Mouse (Mus musculus): ENCODE data around the gene Dst. TPM values are rescaled to one million over a fixed set of nuclear protein-coding genes. Genes with fewer than 3 reads are reported as not detected.

Gene Dst
- polyA plus RNA-seq, 1 experiment from 2014 or later, result 29.4 TPM

DNA sequence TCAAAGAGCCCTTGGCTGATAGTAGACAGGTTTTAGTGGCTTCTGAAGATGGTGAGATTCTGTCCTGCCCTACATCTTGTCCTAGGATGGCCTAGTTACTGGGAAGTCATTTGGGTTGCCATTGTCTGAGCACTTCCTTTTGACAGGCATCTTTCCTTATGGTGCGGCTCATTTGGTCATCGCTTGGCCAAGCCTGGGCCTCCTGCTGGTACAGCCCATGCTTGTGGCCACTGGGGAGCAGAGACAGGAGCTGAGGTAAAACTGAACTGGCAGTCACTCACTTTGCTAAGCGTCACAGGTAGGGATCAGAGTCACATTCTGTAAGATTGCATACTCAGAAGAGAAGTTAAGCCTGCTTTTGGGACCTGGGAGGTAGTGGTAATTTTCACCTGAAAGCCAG lies 24.2 kb downstream of the Dst start:
- Histone ChIP-seq H3K9me3 (replicated peaks) (no peaks in the 10 kb centered on the region), H3K9ac (no peak overlapping the region), H3K27me3 (no peaks in the 10 kb centered on the region), H3K36me3 (ENCODE audit: poor library complexity, severe bottlenecking) (no peaks in the 10 kb centered on the region), H3K4me3 (no peak overlapping the region), H3K27ac (no peak overlapping the region), H3K4me2 (no peak overlapping the region), H3K4me1 (peaks cover 9% of the 10 kb centered on the region; the same call in 1 of the 2 replicates)
- no peak for ATAC-seq
- WGBS, result 87% methylated on average over 3 of the region's 3 CpGs

DNA sequence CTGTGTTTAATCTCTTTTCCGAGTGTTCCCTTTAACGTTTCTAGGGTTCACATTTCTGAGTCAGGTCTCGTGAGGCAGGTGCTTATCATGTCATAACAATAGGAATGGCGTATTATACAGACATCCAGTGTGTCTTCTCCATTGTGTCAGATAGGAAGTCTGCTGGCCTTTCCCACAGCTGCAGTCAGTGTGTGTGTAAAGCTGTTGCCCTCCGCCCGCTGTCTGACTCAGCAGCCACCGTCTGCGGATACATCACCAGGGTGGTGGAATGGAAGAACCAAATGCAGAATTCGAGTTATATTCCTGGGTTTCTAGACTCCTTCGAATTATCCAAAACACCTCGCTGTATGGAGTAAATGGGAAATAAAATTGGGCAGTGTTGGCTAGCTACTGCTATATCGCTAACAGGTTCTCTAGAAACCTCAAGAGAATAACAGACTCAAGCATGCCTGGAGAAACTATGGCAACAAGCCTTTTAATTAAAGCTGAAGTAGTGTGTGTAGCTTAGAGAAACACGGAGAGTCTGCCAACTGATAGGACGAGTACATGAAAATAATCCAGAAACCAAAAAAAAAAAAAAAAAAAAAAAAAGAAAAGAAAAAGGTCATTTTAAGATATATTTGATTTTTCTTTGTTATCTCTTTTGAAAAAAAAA lies 24.9 kb downstream of the Dst start:
- Histone ChIP-seq H3K27me3 (no peaks in the 10 kb centered on the region), H3K9ac (no peak overlapping the region), H3K4me2 (no peak overlapping the region), H3K4me1 (peaks cover 9% of the 10 kb centered on the region; the same call in 1 of the 2 replicates), H3K27ac (no peak overlapping the region), H3K36me3 (ENCODE audit: poor library complexity, severe bottlenecking) (no peaks in the 10 kb centered on the region), H3K9me3 (replicated peaks) (no peaks in the 10 kb centered on the region), H3K4me3 (no peak overlapping the region)
- ATAC-seq, result 0 out of 2 replicates have a peak, but pooled peaks have one; percentile 36
- 65% methylated on average over 14 of the region's 14 CpGs for WGBS

DNA sequence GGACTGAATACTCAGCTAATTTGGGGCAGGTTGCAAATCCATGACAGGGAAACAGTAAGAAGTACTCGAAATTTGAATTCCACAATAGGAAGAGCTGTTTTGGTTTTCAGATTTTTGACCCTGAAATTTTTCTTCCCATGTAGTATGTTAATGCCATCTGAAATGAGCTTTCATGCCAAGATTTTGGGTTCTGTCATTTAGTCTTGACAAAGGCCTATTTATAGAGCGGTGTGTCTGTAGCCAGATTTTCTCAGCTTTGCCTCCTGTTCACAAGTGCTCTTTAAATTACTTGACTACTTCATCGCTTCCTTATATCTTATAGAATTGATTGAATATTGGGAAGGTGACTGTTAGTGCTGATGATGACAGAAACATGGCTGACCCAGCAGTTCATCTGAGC lies 27.9 kb downstream of the Dst start:
- Histone ChIP-seq H3K4me2 (no peak overlapping the region), H3K4me1 (peaks cover 9% of the 10 kb centered on the region; the same call in 1 of the 2 replicates), H3K4me3 (no peak overlapping the region), H3K27ac (no peak overlapping the region), H3K9ac (no peak overlapping the region), H3K36me3 (ENCODE audit: poor library complexity, severe bottlenecking) (no peaks in the 10 kb centered on the region), H3K27me3 (no peaks in the 10 kb centered on the region), H3K9me3 (replicated peaks) (no peaks in the 10 kb centered on the region)
- ATAC-seq, result 0 out of 2 replicates have a peak, but pooled peaks have one; percentile 38
- WGBS, result 85% methylated on average over 3 of the region's 3 CpGs

DNA sequence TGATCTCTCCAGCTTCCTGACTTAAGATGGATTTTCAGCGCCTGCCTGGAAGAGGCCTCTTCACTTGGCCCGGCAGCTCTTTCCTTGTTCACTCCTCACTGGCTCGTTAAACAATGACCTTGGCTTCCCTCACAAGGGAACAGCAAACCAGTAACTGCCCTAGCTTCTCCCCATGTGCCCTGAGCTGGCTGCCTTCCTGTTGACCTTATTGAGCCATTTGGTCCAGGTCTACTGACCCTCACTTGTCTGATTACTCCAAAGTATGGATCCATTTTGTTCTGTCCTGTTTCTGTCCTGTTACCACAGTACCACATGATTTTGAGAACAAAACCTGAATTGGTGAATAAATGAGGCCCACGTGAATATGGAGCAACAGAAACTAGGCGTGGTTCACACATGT lies 31.8 kb downstream of the Dst start:
- Histone ChIP-seq H3K27me3 (no peaks in the 10 kb centered on the region), H3K4me3 (no peak overlapping the region), H3K9me3 (replicated peaks) (no peaks in the 10 kb centered on the region), H3K4me2 (no peak overlapping the region), H3K36me3 (ENCODE audit: poor library complexity, severe bottlenecking) (no peaks in the 10 kb centered on the region), H3K27ac (no peak overlapping the region), H3K4me1 (no peaks in the 10 kb centered on the region), H3K9ac (no peak overlapping the region)
- no peak for ATAC-seq
- 81% methylated on average over 5 of the region's 5 CpGs for WGBS

DNA sequence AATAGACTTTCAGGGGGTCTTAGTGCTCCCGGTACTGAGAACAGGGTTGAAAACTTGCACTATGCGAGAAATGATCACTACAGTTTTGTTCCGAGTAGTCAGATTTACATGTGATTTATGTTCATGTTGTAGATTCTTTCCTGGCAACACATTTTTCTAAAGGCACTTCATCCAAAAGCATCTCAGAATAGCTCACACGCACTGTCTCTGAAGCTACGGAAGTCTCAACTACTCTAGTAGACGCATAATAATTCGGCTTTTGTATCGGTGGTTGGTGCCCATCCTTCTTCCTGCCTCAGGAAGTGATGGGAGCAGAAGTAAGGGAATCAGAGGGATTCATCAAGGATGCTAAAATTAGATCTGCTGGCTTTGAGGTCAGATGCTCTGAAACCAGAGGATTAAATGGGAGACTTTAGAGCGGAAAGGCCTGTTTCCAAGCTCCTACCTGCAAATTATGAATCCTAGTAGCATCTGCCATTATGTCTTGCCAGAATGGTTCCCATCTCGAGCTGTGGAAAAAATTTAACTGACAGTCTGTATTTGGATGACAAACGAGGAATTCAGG lies 32.4 kb downstream of the Dst start:
- no peak overlapping the region for H3K27ac ChIP-seq
- 88% methylated on average over 11 of the region's 11 CpGs for WGBS
- no peak for ATAC-seq
- no peak overlapping the region for H3K4me2 ChIP-seq
- no peaks in the 10 kb centered on the region for H3K27me3 ChIP-seq
- no peaks in the 10 kb centered on the region for H3K36me3 ChIP-seq (ENCODE audit: poor library complexity, severe bottlenecking)
- H3K9me3 ChIP-seq (replicated peaks), result no peaks in the 10 kb centered on the region
- H3K4me3 ChIP-seq, result no peak overlapping the region
- no peak overlapping the region for H3K9ac ChIP-seq
- no peaks in the 10 kb centered on the region for H3K4me1 ChIP-seq

DNA sequence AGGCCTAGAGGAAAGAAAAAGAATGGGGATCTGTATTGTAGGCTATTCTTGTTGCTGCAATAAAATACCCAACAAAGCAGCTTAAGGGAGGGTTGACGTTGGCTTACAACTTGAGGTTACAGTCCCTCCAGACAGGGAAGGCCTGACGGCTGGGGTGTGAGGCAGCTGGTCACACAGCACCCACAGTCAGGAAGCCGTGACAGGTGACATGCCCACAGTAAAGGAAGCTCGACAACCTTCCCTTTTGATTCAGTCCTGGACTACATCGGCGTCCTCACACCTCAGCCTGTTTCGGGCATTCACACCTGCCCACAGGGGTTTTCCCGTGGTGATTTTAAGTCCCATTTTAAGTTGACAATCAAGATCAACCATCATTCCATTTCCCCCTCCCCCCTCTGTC lies 34.6 kb downstream of the Dst start:
- Histone ChIP-seq H3K9ac (no peak overlapping the region), H3K4me1 (no peaks in the 10 kb centered on the region), H3K9me3 (replicated peaks) (no peaks in the 10 kb centered on the region), H3K27ac (no peak overlapping the region), H3K36me3 (ENCODE audit: poor library complexity, severe bottlenecking) (no peaks in the 10 kb centered on the region), H3K4me3 (no peak overlapping the region), H3K27me3 (no peaks in the 10 kb centered on the region), H3K4me2 (no peak overlapping the region)
- ATAC-seq, result no peak
- 89% methylated on average over 8 of the region's 8 CpGs for WGBS

DNA sequence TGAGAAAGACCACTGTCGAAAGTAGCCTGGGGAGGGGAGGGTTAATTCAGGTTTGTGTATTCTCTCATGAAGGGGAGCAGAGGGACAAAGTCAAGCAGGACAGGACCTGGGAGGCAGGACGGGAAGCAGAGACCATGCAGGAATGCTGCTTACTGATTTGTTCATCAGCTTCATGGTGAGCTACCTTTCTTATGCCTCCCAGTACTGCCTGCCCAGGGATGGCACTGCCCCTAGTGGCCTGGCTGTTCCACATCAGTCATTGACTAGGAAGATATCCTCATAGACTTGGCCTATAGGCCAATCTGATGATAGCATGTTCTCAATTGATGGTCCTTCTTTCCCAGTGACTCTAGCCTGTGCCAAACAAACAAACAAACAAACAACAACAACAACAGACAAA lies 35.9 kb downstream of the Dst start:
- 84% methylated on average over 2 of the region's 2 CpGs for WGBS
- no peak overlapping the region for H3K4me2 ChIP-seq
- ATAC-seq, result no peak

DNA sequence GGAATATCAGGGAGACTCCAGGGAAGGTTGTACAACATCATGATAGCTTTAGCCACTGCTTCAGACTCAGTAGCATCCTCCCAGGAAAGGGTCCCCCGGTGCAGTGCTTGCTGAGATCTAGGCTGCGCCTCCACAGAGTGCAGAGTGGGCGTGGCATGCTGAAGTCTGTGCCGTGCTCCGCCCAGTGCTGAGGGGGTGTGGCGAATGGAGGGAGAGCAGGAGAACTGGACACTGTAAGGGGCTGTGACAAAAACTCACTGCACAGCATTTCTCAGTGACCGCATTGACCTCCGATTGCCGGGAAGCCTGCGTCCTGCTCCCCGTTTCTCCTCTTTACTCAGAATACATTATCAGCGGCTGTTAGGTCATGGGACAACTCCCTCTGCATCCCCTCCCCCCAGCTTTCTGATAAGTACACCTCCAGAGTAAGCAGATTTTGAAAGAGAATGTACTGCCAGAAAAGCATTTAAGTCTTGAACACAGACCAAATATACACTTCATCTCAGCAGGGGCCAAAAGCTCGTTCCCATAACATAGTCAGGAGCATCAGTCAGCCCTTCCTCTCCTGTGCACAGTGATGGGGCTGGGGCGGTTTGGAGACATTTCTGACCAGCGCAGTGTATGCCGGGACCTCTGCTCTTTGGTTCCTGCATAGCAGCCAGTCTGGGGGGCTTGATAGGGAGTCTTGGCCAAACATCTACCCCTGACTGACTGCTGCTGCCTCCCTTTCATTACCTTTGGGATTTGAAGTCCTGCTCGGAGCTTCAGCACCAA lies 37.1 kb downstream of the Dst start:
- H3K36me3 ChIP-seq (ENCODE audit: poor library complexity, severe bottlenecking), result no peaks in the 10 kb centered on the region
- H3K4me1 ChIP-seq, result no peaks in the 10 kb centered on the region
- H3K27me3 ChIP-seq, result no peaks in the 10 kb centered on the region
- H3K4me3 ChIP-seq, result no peak overlapping the region
- no peak overlapping the region for H3K27ac ChIP-seq
- no peaks in the 10 kb centered on the region for H3K9me3 ChIP-seq (replicated peaks)
- H3K4me2 ChIP-seq, result no peak overlapping the region
- WGBS, result 75% methylated on average over 17 of the region's 17 CpGs
- no peak overlapping the region for H3K9ac ChIP-seq
- ATAC-seq, result no peak

More for the DNA sequence above, 35.9 kb downstream of the Dst start:
- Histone ChIP-seq H3K4me3 (no peak overlapping the region), H3K9ac (no peak overlapping the region), H3K27ac (no peak overlapping the region), H3K9me3 (replicated peaks) (no peaks in the 10 kb centered on the region), H3K4me1 (no peaks in the 10 kb centered on the region), H3K36me3 (ENCODE audit: poor library complexity, severe bottlenecking) (no peaks in the 10 kb centered on the region), H3K27me3 (no peaks in the 10 kb centered on the region)

DNA sequence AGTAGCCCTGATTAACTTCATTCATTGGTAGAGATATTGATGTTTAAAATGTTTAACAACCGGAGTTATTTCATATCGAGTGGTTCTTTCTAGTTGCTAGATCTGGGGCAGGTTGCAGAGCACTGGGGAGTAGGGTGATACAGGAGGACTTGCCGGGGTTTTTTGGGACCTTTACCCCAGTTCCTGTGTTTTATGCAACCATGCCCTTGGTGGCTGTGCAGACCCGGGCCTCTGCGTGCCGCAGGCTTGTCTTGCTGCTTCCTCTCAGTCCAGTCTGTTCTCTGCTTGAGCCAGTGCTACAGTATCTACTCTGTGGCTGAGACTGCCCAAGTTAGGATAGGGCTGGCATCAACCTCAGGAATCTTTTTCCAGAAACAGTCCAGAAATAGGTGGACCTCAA lies 37.7 kb downstream of the Dst start:
- no peak overlapping the region for H3K9ac ChIP-seq
- H3K4me3 ChIP-seq, result no peak overlapping the region
- no peaks in the 10 kb centered on the region for H3K27me3 ChIP-seq
- ATAC-seq, result no peak
- H3K9me3 ChIP-seq (replicated peaks), result no peaks in the 10 kb centered on the region
- no peaks in the 10 kb centered on the region for H3K36me3 ChIP-seq (ENCODE audit: poor library complexity, severe bottlenecking)
- 90% methylated on average over 6 of the region's 6 CpGs for WGBS
- H3K27ac ChIP-seq, result no peak overlapping the region
- H3K4me1 ChIP-seq, result no peaks in the 10 kb centered on the region
- no peak overlapping the region for H3K4me2 ChIP-seq

DNA sequence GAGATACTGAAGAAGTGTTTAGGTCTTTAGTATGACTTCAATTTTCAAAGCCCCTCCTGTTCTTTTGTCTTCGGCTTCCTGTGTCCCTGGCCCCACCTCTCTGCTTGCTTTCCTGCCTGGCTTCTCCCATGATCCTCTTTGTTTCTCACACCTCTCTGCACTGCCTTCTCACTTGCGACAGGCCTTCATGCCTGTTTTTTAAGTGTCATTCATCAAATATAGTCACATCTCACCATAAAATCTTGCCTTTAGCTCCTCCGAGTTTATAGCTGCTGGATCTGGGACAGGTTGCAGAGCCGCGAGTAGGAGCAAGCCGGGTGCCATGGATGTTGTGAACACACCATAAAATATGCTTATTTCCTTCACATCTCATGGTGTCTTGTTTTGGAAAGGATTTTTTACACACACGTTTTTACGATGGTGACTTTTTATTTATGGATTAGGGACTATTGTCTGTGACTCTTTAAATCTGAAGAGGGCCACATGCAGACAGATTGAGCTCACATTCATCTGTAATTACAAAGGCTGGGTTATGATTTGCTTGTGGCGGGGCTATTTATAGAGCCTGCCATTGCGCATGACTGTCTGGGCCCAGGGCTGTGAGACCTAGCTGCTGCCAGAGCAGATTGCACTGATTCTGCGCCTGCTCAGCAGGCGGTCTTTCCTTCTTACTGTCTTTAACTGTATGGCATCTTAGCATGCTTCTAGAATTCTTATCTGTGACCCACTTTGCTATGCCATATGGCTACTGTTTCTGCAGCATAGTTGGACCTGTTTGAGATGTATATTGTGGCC lies 38.8 kb downstream of the Dst start:
- Histone ChIP-seq H3K4me2 (no peak overlapping the region), H3K27ac (peak overlapping the region; percentile 70; the same call in 1 of the 2 replicates), H3K27me3 (no peaks in the 10 kb centered on the region), H3K36me3 (ENCODE audit: poor library complexity, severe bottlenecking) (no peaks in the 10 kb centered on the region), H3K9ac (no peak overlapping the region), H3K4me1 (no peaks in the 10 kb centered on the region), H3K9me3 (replicated peaks) (no peaks in the 10 kb centered on the region), H3K4me3 (no peak overlapping the region)
- WGBS, result 78% methylated on average over 12 of the region's 12 CpGs
- peak; percentile 92 for ATAC-seq

DNA sequence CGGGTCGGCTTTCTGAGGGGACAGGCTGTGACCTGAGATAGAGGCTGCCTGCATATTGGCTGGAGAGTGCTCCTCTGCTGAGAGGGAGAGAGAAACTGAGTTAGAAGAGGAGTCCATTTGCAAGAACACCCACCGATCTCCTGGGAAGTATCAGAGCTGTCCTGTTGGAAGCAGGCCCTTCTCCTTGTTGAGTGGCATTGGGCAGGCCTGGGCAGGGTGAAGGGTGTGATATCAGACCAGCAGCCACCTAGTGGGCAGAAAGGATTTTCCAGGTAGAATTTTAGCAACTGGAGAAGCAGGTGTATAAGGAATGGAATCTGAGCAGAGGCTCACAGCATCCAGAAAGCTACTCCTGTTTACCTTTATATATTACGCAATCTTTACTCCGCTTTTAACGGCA lies 39.8 kb downstream of the Dst start:
- Histone ChIP-seq H3K4me2 (no peak overlapping the region), H3K4me3 (no peak overlapping the region), H3K4me1 (no peaks in the 10 kb centered on the region), H3K9ac (no peak overlapping the region), H3K27me3 (no peaks in the 10 kb centered on the region), H3K27ac (peak overlapping the region; percentile 40; the same call in 1 of the 2 replicates), H3K9me3 (replicated peaks) (0 out of 2 replicates have a peak, but pooled peaks cover 3% of the 10 kb centered on the region), H3K36me3 (ENCODE audit: poor library complexity, severe bottlenecking) (no peaks in the 10 kb centered on the region)
- ATAC-seq, result no peak
- 92% methylated on average over 6 of the region's 6 CpGs for WGBS

DNA sequence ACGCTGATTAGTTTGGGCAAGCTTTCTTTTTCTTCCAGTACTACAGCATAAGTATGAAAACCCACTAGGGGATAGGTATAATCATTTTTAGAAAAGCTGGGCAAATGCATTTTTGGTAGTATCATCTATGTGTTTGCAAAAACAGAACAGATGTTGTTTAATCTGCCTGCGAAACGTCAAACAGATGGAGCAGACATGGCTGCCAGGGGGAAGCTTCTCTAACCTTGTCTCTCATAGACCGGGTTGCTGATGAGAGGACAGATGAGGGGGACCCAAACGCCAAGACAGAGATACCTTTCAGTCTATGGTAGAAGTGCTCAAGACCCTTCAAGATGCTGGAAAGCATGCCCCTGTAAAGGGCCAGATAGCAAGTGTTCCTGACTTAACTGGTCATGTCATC lies 40.5 kb downstream of the Dst start:
- no peak overlapping the region for H3K9ac ChIP-seq
- H3K4me1 ChIP-seq, result no peaks in the 10 kb centered on the region
- H3K27ac ChIP-seq, result no peak overlapping the region
- WGBS, result 86% methylated on average over 5 of the region's 5 CpGs
- 0 out of 2 replicates have a peak, but pooled peaks cover 3% of the 10 kb centered on the region for H3K9me3 ChIP-seq (replicated peaks)
- H3K27me3 ChIP-seq, result no peaks in the 10 kb centered on the region
- no peak overlapping the region for H3K4me3 ChIP-seq
- no peak for ATAC-seq
- H3K36me3 ChIP-seq (ENCODE audit: poor library complexity, severe bottlenecking), result no peaks in the 10 kb centered on the region
- no peak overlapping the region for H3K4me2 ChIP-seq
